Mouse (Mus musculus) kidney, embryonic 15.5 days (tissue): ENCODE measurements around the gene 5730507C01Rik. TPM values are rescaled to one million over a fixed set of nuclear protein-coding genes. Genes with fewer than 3 reads are reported as not detected.
"Not testable (repeated sequence)": the region's sequence is repeated elsewhere in the genome, so short reads cannot be mapped to it uniquely, and the experiment has no call there.

Experiments
- ATAC-seq: fragments of 200-750 bp; cut with Nextera tagmentation; replicated peaks from 2 replicates; pipeline ENCODE4 v1.8.0; 2017; ENCODE audit warnings: moderate TSS enrichment; ENCODE audit not compliant: low FRiP score
- H3K27ac ChIP-seq: fragments of 300-500 bp; sonication (generic); 2 replicates; pipeline ENCODE4 v1.5.1; 2015; ENCODE audit warnings: mild to moderate bottlenecking, inconsistent platforms
- H3K27me3 ChIP-seq: fragments of 300-500 bp; sonication (generic); 2 replicates; pipeline ENCODE4 v1.6.1; 2015; ENCODE audit warnings: inconsistent platforms
- H3K36me3 ChIP-seq: fragments of 300-500 bp; sonication (generic); 2 replicates; pipeline ENCODE4 v1.6.1; 2015; ENCODE audit warnings: inconsistent platforms
- H3K4me1 ChIP-seq: fragments of 300-500 bp; sonication (generic); 2 replicates; pipeline ENCODE4 v1.6.1; 2015; ENCODE audit warnings: inconsistent platforms
- H3K4me2 ChIP-seq: fragments of 300-500 bp; sonication (generic); 2 replicates; pipeline ENCODE4 v1.6.1; 2015; ENCODE audit warnings: moderate library complexity, mild to moderate bottlenecking, inconsistent platforms
- H3K4me3 ChIP-seq: fragments of 300-500 bp; sonication (generic); replicated peaks from 2 replicates; pipeline ENCODE4 v1.5.1; 2015; ENCODE audit warnings: mild to moderate bottlenecking, inconsistent platforms
- H3K9ac ChIP-seq: fragments of 300-500 bp; sonication (generic); 2 replicates; pipeline ENCODE4 v1.6.1; 2015; ENCODE audit warnings: mild to moderate bottlenecking, inconsistent platforms
- H3K9me3 ChIP-seq: fragments of 300-500 bp; sonication (generic); replicated peaks from 2 replicates; pipeline ENCODE4 v1.6.1; 2016; ENCODE audit warnings: inconsistent platforms
- WGBS: fragments of 180-500 bp; shearing (Covaris S2); methylation state at CpG from one replicate; pipeline ENCODE4 v1.1.7; 2015; ENCODE audit warnings: mixed read lengths; 5-methylcytosine and 5-hydroxymethylcytosine counted together
- polyA plus RNA-seq: library from polyadenylated mRNA; unstranded; fragments of >200 nt; fragmentation: Nextera tagmentation; extraction: Ambion mirVana; gene quantifications from 2 replicates; pipeline ENCODE4 v1.2.1, GENCODE M21; 2015

5730507C01Rik gene
- polyA plus RNA-seq, result 3.6 and 3.9 TPM in 2 replicates

GRCm38 (mm10) chr12:18514171-18514570, at the start of gene 5730507C01Rik:
5730507C01Rik (plus strand) TSS chr12:18514510.
- Histone ChIP-seq H3K36me3 (no peaks in the 10 kb centered on the region), H3K27ac (peak within 1 kb of the TSS; percentile 41; the same call in 1 of the 2 replicates), H3K4me1 (no peaks in the 10 kb centered on the region), H3K9ac (peak within 1 kb of the TSS; percentile 55), H3K27me3 (no peaks in the 10 kb centered on the region), H3K4me3 (peak within 1 kb of the TSS; percentile 57), H3K9me3 (peaks cover 6% of the 10 kb centered on the region; the same call in 1 of the 2 replicates), H3K4me2 (peak within 1 kb of the TSS; percentile 68)
- ATAC-seq, result peak; percentile 92
- 4% methylated on average over 35 of the region's 36 CpGs for WGBS

GRCm38 (mm10) chr12:18514616-18515015, 306 bp downstream of the 5730507C01Rik start:
- H3K27ac ChIP-seq, result peak overlapping the region; percentile 41; the same call in 1 of the 2 replicates
- H3K9ac ChIP-seq, result peak overlapping the region; percentile 55

GRCm38 (mm10) chr12:18515077-18515476, 767 bp downstream of the 5730507C01Rik start:
- Histone ChIP-seq H3K4me3 (peak overlapping the region; percentile 57), H3K9ac (0 out of 2 replicates have a peak overlapping the region, but pooled peaks have one; percentile 55), H3K4me2 (peak overlapping the region; percentile 68)
- not testable (repeated sequence) for ATAC-seq, H3K27ac ChIP-seq, H3K9me3 ChIP-seq, H3K27me3 ChIP-seq, H3K36me3 ChIP-seq, H3K4me1 ChIP-seq
- 13% methylated on average over 17 of the region's 17 CpGs for WGBS

More at GRCm38 (mm10) chr12:18514616-18515015, 306 bp downstream of the 5730507C01Rik start:
- WGBS, result 3% methylated on average over 52 of the region's 52 CpGs
- H3K36me3 ChIP-seq, ATAC-seq, H3K4me1 ChIP-seq, H3K9me3 ChIP-seq, H3K27me3 ChIP-seq: not testable (repeated sequence)
- Histone ChIP-seq H3K4me3 (peak overlapping the region; percentile 57), H3K4me2 (peak overlapping the region; percentile 68)
